Mouse (Mus musculus): ENCODE measurements around the gene Opcml.

DNA sequence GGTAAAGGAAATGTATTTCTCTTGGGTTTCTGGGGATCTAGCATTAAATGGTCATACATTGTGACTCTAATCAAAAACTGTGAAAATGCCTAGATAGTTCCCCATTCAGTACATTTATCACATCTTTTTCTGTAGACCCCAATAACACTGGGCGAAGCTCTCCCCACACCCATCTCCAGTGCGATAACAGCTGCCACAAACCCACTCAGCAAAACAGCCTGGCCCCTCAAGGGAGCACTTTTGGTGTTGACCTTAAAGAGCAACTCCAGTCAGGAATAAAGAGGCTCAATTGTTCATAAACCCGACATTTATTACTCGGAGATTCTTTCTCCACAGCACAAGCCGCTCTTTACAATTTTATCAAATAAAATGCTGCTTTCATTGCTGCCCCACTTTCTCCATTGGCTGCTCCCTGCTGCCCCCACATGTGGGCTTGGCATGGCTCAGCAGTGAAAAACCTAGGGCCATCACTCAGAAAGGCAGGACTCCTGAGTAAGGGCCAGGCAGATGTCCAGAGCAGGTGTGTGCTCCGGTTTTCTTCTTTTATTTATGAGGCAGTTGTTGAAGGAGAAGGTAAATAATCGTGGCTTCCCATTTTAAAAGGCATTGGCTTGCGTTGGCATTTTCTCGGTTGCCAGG lies 781.7 kb downstream of the Opcml start:
- no peak for TF ChIP-seq POLR2A (IDR thresholded peaks at IDR 0.05; ENCODE audit: insufficient read length, low read depth)
- no peak for TF ChIP-seq MYOG (IDR thresholded peaks at IDR 0.05; ENCODE audit: control insufficient read depth in 1 of 3, insufficient read depth in 1 of 3, insufficient read length in 2 of 3, low read depth in 2 of 3)
- no peak for TF ChIP-seq E2F4 (IDR thresholded peaks at IDR 0.05; ENCODE audit: insufficient read depth)
- no peak for TF ChIP-seq POLR2AphosphoS2 (IDR thresholded peaks at IDR 0.05; ENCODE audit: insufficient read length, low read depth)
- TF ChIP-seq SRF (IDR thresholded peaks at IDR 0.05; ENCODE audit: control insufficient read depth, insufficient read length, low read depth) = no peak
- no peak for TF ChIP-seq USF1 (IDR thresholded peaks at IDR 0.05; ENCODE audit: low read depth)
- no peak for TF ChIP-seq TCF12 (IDR thresholded peaks at IDR 0.05; ENCODE audit: insufficient read depth, poor library complexity, severe bottlenecking)
- TF ChIP-seq MYOD1 (IDR thresholded peaks at IDR 0.05; ENCODE audit: control insufficient read depth in 1 of 3, insufficient read length in 2 of 3, low read depth in 2 of 3) = no peak
- TF ChIP-seq CEBPB (IDR thresholded peaks at IDR 0.05; ENCODE audit: insufficient read depth, poor library complexity, severe bottlenecking) = no peak
- TF ChIP-seq MAX (IDR thresholded peaks at IDR 0.05; ENCODE audit: low read depth) = no peak
- TF ChIP-seq TCF3 (IDR thresholded peaks at IDR 0.05; ENCODE audit: insufficient read length, low read depth) = no peak
- TF ChIP-seq REST (IDR thresholded peaks at IDR 0.05; ENCODE audit: insufficient read depth, insufficient read length) = no peak
